ENCODE assay signal across 8 mouse cellular contexts in genomic region chr10:20104271-20104931, GRCm38 (mm10). TPM values are rescaled to one million over a fixed set of nuclear protein-coding genes. Genes with fewer than 3 reads are reported as not detected.
DNase-seq lines count a peak whose midpoint lies in the region; ATAC-seq and TF ChIP-seq lines count a peak whose summit lies in the region.

No protein-coding gene starts in this region.

- 46% methylated on average over 8 of the region's 8 CpGs for WGBS in heart, postnatal 0 days
- 62% methylated on average over 8 of the region's 8 CpGs for WGBS in limb, embryonic 10.5 days
- 82% methylated on average over 8 of the region's 8 CpGs for WGBS in forebrain, embryonic 11.5 days

- no peaks in the 10 kb centered on the region for H3K9me3 ChIP-seq in heart, postnatal 0 days (replicated peaks; ENCODE audit: control insufficient read depth, low read length)
- H3K9me3 ChIP-seq in limb, embryonic 10.5 days (replicated peaks): no peaks in the 10 kb centered on the region
- H3K9me3 ChIP-seq in forebrain, embryonic 11.5 days (ENCODE audit: control insufficient read depth, low read length): no peaks in the 10 kb centered on the region

- H3K27ac ChIP-seq in heart, postnatal 0 days (ENCODE audit: low read depth): peak overlapping the region; percentile 32
- H3K27ac ChIP-seq in limb, embryonic 10.5 days: no peak overlapping the region
- H3K27ac ChIP-seq in forebrain, embryonic 11.5 days (ENCODE audit: low read depth, low read length): no peak overlapping the region

- no peaks in the 10 kb centered on the region for H3K27me3 ChIP-seq in heart, postnatal 0 days (ENCODE audit: control insufficient read depth, insufficient read depth, low read length)
- H3K27me3 ChIP-seq in limb, embryonic 10.5 days (ENCODE audit: low read depth, poor library complexity, severe bottlenecking): no peaks in the 10 kb centered on the region
- no peaks in the 10 kb centered on the region for H3K27me3 ChIP-seq in forebrain, embryonic 11.5 days (ENCODE audit: control insufficient read depth, insufficient read depth, low read length)

- ATAC-seq in frontal cortex, adult (ENCODE audit: low TSS enrichment): peak; percentile 94
- peak; percentile 75 for ATAC-seq in CD4-positive, CD25-positive, alpha-beta regulatory T cell, adult 4 months
- ATAC-seq in heart, postnatal 0 days (ENCODE audit: insufficient read depth, low read depth): peak; percentile 86
- ATAC-seq in forebrain, embryonic 11.5 days (replicated peaks; ENCODE audit: low FRiP score): no peak

- peaks cover 28% of the 10 kb centered on the region; the same call in 1 of the 2 replicates for H3K36me3 ChIP-seq in heart, postnatal 0 days (replicated peaks; ENCODE audit: control insufficient read depth, insufficient read depth, low read length)
- no peaks in the 10 kb centered on the region for H3K36me3 ChIP-seq in limb, embryonic 10.5 days
- no peaks in the 10 kb centered on the region for H3K36me3 ChIP-seq in forebrain, embryonic 11.5 days (ENCODE audit: control insufficient read depth, insufficient read depth, low read length)

- no peak for TF ChIP-seq CTCF in heart, postnatal 0 days (IDR thresholded peaks at IDR 0.05; ENCODE audit: low read depth)

- no peak overlapping the region for H3K4me2 ChIP-seq in heart, postnatal 0 days (ENCODE audit: low read depth, low read length)
- no peak overlapping the region for H3K4me2 ChIP-seq in forebrain, embryonic 11.5 days (ENCODE audit: low read depth, low read length, severe bottlenecking)

- no peak overlapping the region for H3K9ac ChIP-seq in heart, postnatal 0 days (replicated peaks; ENCODE audit: low read depth, low read length)
- no peak overlapping the region for H3K9ac ChIP-seq in forebrain, embryonic 11.5 days (ENCODE audit: low read length)

- H3K4me1 ChIP-seq in heart, postnatal 0 days (ENCODE audit: control insufficient read depth, insufficient read depth): peaks cover 16% of the 10 kb centered on the region
- H3K4me1 ChIP-seq in limb, embryonic 10.5 days: no peaks in the 10 kb centered on the region
- H3K4me1 ChIP-seq in forebrain, embryonic 11.5 days (replicated peaks; ENCODE audit: control insufficient read depth, insufficient read depth, low read length): no peaks in the 10 kb centered on the region

- DNase-seq in frontal cortex, postnatal 36 days (ENCODE audit: low spot score in 2 of 2): no peak
- peak; percentile 86 for DNase-seq in cerebellum, adult 11-12 months
- peak; percentile 82 for DNase-seq in heart, postnatal 0 days (ENCODE audit: low spot score)
- peak; percentile 79 for DNase-seq in lung, postnatal 14 days
- DNase-seq in limb, embryonic 10.5 days (ENCODE audit: low spot score): no peak
- DNase-seq in forebrain, embryonic 11.5 days (ENCODE audit: low spot score): no peak

- TF ChIP-seq EP300 in heart, postnatal 0 days (IDR thresholded peaks at IDR 0.05; ENCODE audit: low read depth): 0 out of 2 replicates have a peak, but pooled peaks have one; percentile 27

- no peak overlapping the region for H3K4me3 ChIP-seq in heart, postnatal 0 days (ENCODE audit: low read depth, low read length)
- H3K4me3 ChIP-seq in limb, embryonic 10.5 days: no peak overlapping the region
- no peak overlapping the region for H3K4me3 ChIP-seq in forebrain, embryonic 11.5 days (ENCODE audit: low read depth, low read length)

RNA-seq across cellular contexts. Expression of gene Map7, which starts 43.9 kb away (rescaled TPM):
- 1 to 10 TPM; 5.0 to 5.9 TPM for polyA plus RNA-seq in CD4-positive, CD25-positive, alpha-beta regulatory T cell, adult 4 months (2017; shearing (Covaris generic))
- total RNA-seq in heart, postnatal 0 days (2014; rRNA removed; ENCODE audit: low replicate concordance): 5.9 and 22.5 TPM in 2 replicates
- 7.0 and 7.5 TPM in 2 replicates for polyA plus RNA-seq in heart, postnatal 0 days (2015; fragmentation: Nextera tagmentation; extraction: Ambion mirVana)
- polyA plus RNA-seq in limb, embryonic 10.5 days (2016; fragmentation: Nextera tagmentation; extraction: Ambion mirVana): 1.4 and 3.3 TPM in 2 replicates
- polyA plus RNA-seq in forebrain, embryonic 11.5 days (2014; fragmentation: Nextera tagmentation; extraction: Ambion mirVana): 8.0 and 8.2 TPM in 2 replicates

Comparison
In these comparisons a context has a peak if more than half of its experiments do, and no peak if none do; other contexts are left out.
1. DNase-seq: peak in cerebellum, adult 11-12 months (single experiment), heart, postnatal 0 days (single experiment) and lung, postnatal 14 days (single experiment); none in frontal cortex, postnatal 36 days (0 of 2), limb, embryonic 10.5 days (single experiment) and forebrain, embryonic 11.5 days (single experiment).